Mouse (Mus musculus): ENCODE results near the gene Pacrg. TPM values are rescaled to one million over a fixed set of nuclear protein-coding genes. Genes with fewer than 3 reads are reported as not detected.

The Pacrg gene
- polyA plus RNA-seq, 1 experiment from 2014 or later: 1.2 TPM

GRCm38 (mm10) chr17:10548969-10549368 lies 291.1 kb downstream of the Pacrg start:
- H3K9ac ChIP-seq (ENCODE audit: low read length): no peak overlapping the region
- H3K4me3 ChIP-seq (ENCODE audit: control insufficient read depth in 1 of 2, insufficient read depth in 1 of 2, low read depth in 1 of 2, low read length in 2 of 2): no peak overlapping the region
- no peak overlapping the region for H3K4me2 ChIP-seq (ENCODE audit: low read length)
- ATAC-seq (ENCODE audit: insufficient number of reproducible peaks, insufficient read depth, low FRiP score, low read depth): no peak
- WGBS: 94% methylated on average over 4 of the region's 4 CpGs
- H3K9me3 ChIP-seq (ENCODE audit: control insufficient read depth, low read length): no peaks in the 10 kb centered on the region
- H3K4me1 ChIP-seq (ENCODE audit: control insufficient read depth in 2 of 2, insufficient read depth in 2 of 2, low read length in 2 of 2): peaks cover 8 to 22% of the 10 kb centered on the region in 2 experiments; a peak in 3 of 4 replicates
- no peaks in the 10 kb centered on the region for H3K27me3 ChIP-seq (ENCODE audit: control insufficient read depth, insufficient read depth, low read length)
- no peaks in the 10 kb centered on the region for H3K36me3 ChIP-seq (ENCODE audit: control insufficient read depth, insufficient read depth, low read length)
- no peak overlapping the region for H3K27ac ChIP-seq (replicated peaks in 1 of 2; ENCODE audit: control insufficient read depth in 1 of 2, insufficient read depth in 1 of 2, low read depth in 2 of 2, low read length in 2 of 2)

GRCm38 (mm10) chr17:10540772-10541171 lies 299.3 kb downstream of the Pacrg start:
- Histone ChIP-seq H3K4me1 (ENCODE audit: control insufficient read depth in 2 of 2, insufficient read depth in 2 of 2, low read length in 2 of 2) (no peaks in the 10 kb centered on the region), H3K9me3 (ENCODE audit: control insufficient read depth, low read length) (no peaks in the 10 kb centered on the region), H3K4me3 (ENCODE audit: control insufficient read depth in 1 of 2, insufficient read depth in 1 of 2, low read depth in 1 of 2, low read length in 2 of 2) (no peak overlapping the region), H3K27ac (replicated peaks in 1 of 2; ENCODE audit: control insufficient read depth in 1 of 2, insufficient read depth in 1 of 2, low read depth in 2 of 2, low read length in 2 of 2) (no peak overlapping the region), H3K36me3 (ENCODE audit: control insufficient read depth, insufficient read depth, low read length) (no peaks in the 10 kb centered on the region), H3K9ac (ENCODE audit: low read length) (no peak overlapping the region), H3K27me3 (ENCODE audit: control insufficient read depth, insufficient read depth, low read length) (no peaks in the 10 kb centered on the region), H3K4me2 (ENCODE audit: low read length) (no peak overlapping the region)
- 98% methylated on average over 2 of the region's 2 CpGs for WGBS
- ATAC-seq (ENCODE audit: insufficient number of reproducible peaks, insufficient read depth, low FRiP score, low read depth): no peak

- Histone ChIP-seq H3K27ac (replicated peaks in 1 of 2; ENCODE audit: control insufficient read depth in 1 of 2, insufficient read depth in 1 of 2, low read depth in 2 of 2, low read length in 2 of 2) (no peak overlapping the region), H3K4me3 (ENCODE audit: control insufficient read depth in 1 of 2, insufficient read depth in 1 of 2, low read depth in 1 of 2, low read length in 2 of 2) (no peak overlapping the region), H3K36me3 (ENCODE audit: control insufficient read depth, insufficient read depth, low read length) (no peaks in the 10 kb centered on the region), H3K9me3 (ENCODE audit: control insufficient read depth, low read length) (no peaks in the 10 kb centered on the region), H3K4me1 (ENCODE audit: control insufficient read depth in 2 of 2, insufficient read depth in 2 of 2, low read length in 2 of 2) (peaks cover 5 to 11% of the 10 kb centered on the region in 2 experiments; a peak in 2 of 4 replicates), H3K27me3 (ENCODE audit: control insufficient read depth, insufficient read depth, low read length) (no peaks in the 10 kb centered on the region; the same call in 1 of the 2 replicates), H3K4me2 (ENCODE audit: low read length) (no peak overlapping the region), H3K9ac (ENCODE audit: low read length) (no peak overlapping the region)
- 49% methylated on average over 8 of the region's 8 CpGs for WGBS
- ATAC-seq (ENCODE audit: insufficient number of reproducible peaks, insufficient read depth, low FRiP score, low read depth): no peak
Measured at GRCm38 (mm10) chr17:10534206-10534605, 305.9 kb downstream of the Pacrg start.

GRCm38 (mm10) chr17:10533461-10533860 lies 306.6 kb downstream of the Pacrg start:
- no peak overlapping the region for H3K4me3 ChIP-seq (ENCODE audit: control insufficient read depth in 1 of 2, insufficient read depth in 1 of 2, low read depth in 1 of 2, low read length in 2 of 2)
- no peak overlapping the region for H3K27ac ChIP-seq (replicated peaks in 1 of 2; ENCODE audit: control insufficient read depth in 1 of 2, insufficient read depth in 1 of 2, low read depth in 2 of 2, low read length in 2 of 2)
- no peak overlapping the region for H3K9ac ChIP-seq (ENCODE audit: low read length)
- peaks cover 5 to 11% of the 10 kb centered on the region in 2 experiments; a peak in 2 of 4 replicates for H3K4me1 ChIP-seq (ENCODE audit: control insufficient read depth in 2 of 2, insufficient read depth in 2 of 2, low read length in 2 of 2)
- no peaks in the 10 kb centered on the region; the same call in 1 of the 2 replicates for H3K27me3 ChIP-seq (ENCODE audit: control insufficient read depth, insufficient read depth, low read length)
- no peak overlapping the region for H3K4me2 ChIP-seq (ENCODE audit: low read length)
- ATAC-seq (ENCODE audit: insufficient number of reproducible peaks, insufficient read depth, low FRiP score, low read depth): no peak
- H3K9me3 ChIP-seq (ENCODE audit: control insufficient read depth, low read length): no peaks in the 10 kb centered on the region
- no peaks in the 10 kb centered on the region for H3K36me3 ChIP-seq (ENCODE audit: control insufficient read depth, insufficient read depth, low read length)
- WGBS: 76% methylated on average over 7 of the region's 7 CpGs

GRCm38 (mm10) chr17:10531024-10531423 lies 309.1 kb downstream of the Pacrg start:
- ATAC-seq (ENCODE audit: insufficient number of reproducible peaks, insufficient read depth, low FRiP score, low read depth): no peak
- 38% methylated on average over 8 of the region's 8 CpGs for WGBS
- H3K4me1 ChIP-seq (ENCODE audit: control insufficient read depth in 2 of 2, insufficient read depth in 2 of 2, low read length in 2 of 2): peaks cover 5 to 11% of the 10 kb centered on the region in 2 experiments; a peak in 2 of 4 replicates

GRCm38 (mm10) chr17:10529329-10529955 lies 310.7 kb downstream of the Pacrg start:
- Histone ChIP-seq H3K27ac (replicated peaks in 1 of 2; ENCODE audit: control insufficient read depth in 1 of 2, insufficient read depth in 1 of 2, low read depth in 2 of 2, low read length in 2 of 2) (no peak overlapping the region), H3K4me2 (ENCODE audit: low read length) (no peak overlapping the region), H3K4me3 (ENCODE audit: control insufficient read depth in 1 of 2, insufficient read depth in 1 of 2, low read depth in 1 of 2, low read length in 2 of 2) (no peak overlapping the region), H3K4me1 (ENCODE audit: control insufficient read depth in 2 of 2, insufficient read depth in 2 of 2, low read length in 2 of 2) (peaks cover 5 to 11% of the 10 kb centered on the region in 2 experiments; a peak in 2 of 4 replicates), H3K9ac (ENCODE audit: low read length) (no peak overlapping the region), H3K9me3 (ENCODE audit: control insufficient read depth, low read length) (no peaks in the 10 kb centered on the region), H3K27me3 (ENCODE audit: control insufficient read depth, insufficient read depth, low read length) (no peaks in the 10 kb centered on the region; the same call in 1 of the 2 replicates), H3K36me3 (ENCODE audit: control insufficient read depth, insufficient read depth, low read length) (no peaks in the 10 kb centered on the region)
- 68% methylated on average over 3 of the region's 3 CpGs for WGBS
- ATAC-seq (ENCODE audit: insufficient number of reproducible peaks, insufficient read depth, low FRiP score, low read depth): no peak

More at GRCm38 (mm10) chr17:10531024-10531423, 309.1 kb downstream of the Pacrg start:
- Histone ChIP-seq H3K27ac (replicated peaks in 1 of 2; ENCODE audit: control insufficient read depth in 1 of 2, insufficient read depth in 1 of 2, low read depth in 2 of 2, low read length in 2 of 2) (no peak overlapping the region), H3K4me3 (ENCODE audit: control insufficient read depth in 1 of 2, insufficient read depth in 1 of 2, low read depth in 1 of 2, low read length in 2 of 2) (no peak overlapping the region), H3K9ac (ENCODE audit: low read length) (no peak overlapping the region), H3K4me2 (ENCODE audit: low read length) (no peak overlapping the region), H3K36me3 (ENCODE audit: control insufficient read depth, insufficient read depth, low read length) (no peaks in the 10 kb centered on the region), H3K27me3 (ENCODE audit: control insufficient read depth, insufficient read depth, low read length) (no peaks in the 10 kb centered on the region; the same call in 1 of the 2 replicates), H3K9me3 (ENCODE audit: control insufficient read depth, low read length) (no peaks in the 10 kb centered on the region)

- no peaks in the 10 kb centered on the region; a peak in 1 of 4 replicates for H3K4me1 ChIP-seq (ENCODE audit: control insufficient read depth in 2 of 2, insufficient read depth in 2 of 2, low read length in 2 of 2)
- no peak overlapping the region for H3K4me3 ChIP-seq (ENCODE audit: control insufficient read depth in 1 of 2, insufficient read depth in 1 of 2, low read depth in 1 of 2, low read length in 2 of 2)
- H3K9me3 ChIP-seq (ENCODE audit: control insufficient read depth, low read length): no peaks in the 10 kb centered on the region
Measured at GRCm38 (mm10) chr17:10521282-10521681, 318.8 kb downstream of the Pacrg start.

More at GRCm38 (mm10) chr17:10521282-10521681, 318.8 kb downstream of the Pacrg start:
- Histone ChIP-seq H3K36me3 (ENCODE audit: control insufficient read depth, insufficient read depth, low read length) (no peaks in the 10 kb centered on the region), H3K27me3 (ENCODE audit: control insufficient read depth, insufficient read depth, low read length) (no peaks in the 10 kb centered on the region), H3K4me2 (ENCODE audit: low read length) (no peak overlapping the region), H3K27ac (replicated peaks in 1 of 2; ENCODE audit: control insufficient read depth in 1 of 2, insufficient read depth in 1 of 2, low read depth in 2 of 2, low read length in 2 of 2) (no peak overlapping the region), H3K9ac (ENCODE audit: low read length) (no peak overlapping the region)
- ATAC-seq (ENCODE audit: insufficient number of reproducible peaks, insufficient read depth, low FRiP score, low read depth): no peak
- 84% methylated on average over 7 of the region's 7 CpGs for WGBS

Measured in heart, embryonic 14.5 days (tissue).